Mouse (Mus musculus): ENCODE measurements at regions not wholly inside any gene's neighbourhood (a gene's known extent, or its start where the extent isn't known, plus 50 kb on each side); places are given as distances from the start of the nearest gene placed in this dataset.
A peak's percentile ranks its signal among the peaks of the same experiment; 100 is the strongest.

GRCm38 (mm10) chr14:31942266-31942960 lies 86.4 kb upstream of the Galnt15 start:
- no peak for DNase-seq (ENCODE audit: low read depth, low spot score)
- in situ Hi-C loops (cut with MboI; ENCODE audit: low sequenced_read_pairs in 2 of 2, unreplicated experiment in 2 of 2), result no loop called here
- H3K4me3 ChIP-seq (ENCODE audit: insufficient read depth in 1 of 2, low read depth in 1 of 2, low read length in 2 of 2, poor library complexity in 1 of 2, severe bottlenecking in 1 of 2), result no peak overlapping the region
- H3K27ac ChIP-seq (ENCODE audit: insufficient read depth, low read depth, low read length, poor library complexity, severe bottlenecking), result no peak overlapping the region
- no peaks in the 10 kb centered on the region for H3K36me3 ChIP-seq (ENCODE audit: control insufficient read depth, insufficient read depth, low read length, poor library complexity, severe bottlenecking)
- peaks cover 0 to 4% of the 10 kb centered on the region in 2 experiments; a peak in 1 of 4 replicates for H3K4me1 ChIP-seq (ENCODE audit: control insufficient read depth in 2 of 2, insufficient read depth in 2 of 2, low read length in 2 of 2, poor library complexity in 1 of 2)
- TF ChIP-seq CHD2 (IDR thresholded peaks at IDR 0.05; ENCODE audit: low read depth, low read length) (no peak), ZNF384 (IDR thresholded peaks at IDR 0.05; ENCODE audit: low read depth, low read length) (no peak), ZC3H11A (IDR thresholded peaks at IDR 0.05; ENCODE audit: borderline replicate concordance, low read depth, low read length) (peak; percentile 55; the same call in 1 of the 2 replicates), HCFC1 (IDR thresholded peaks at IDR 0.05; ENCODE audit: borderline replicate concordance, insufficient read depth, low read length) (no peak), MAFK (IDR thresholded peaks at IDR 0.05; ENCODE audit: insufficient read depth, low read depth, low read length) (no peak)
- H3K9me3 ChIP-seq (ENCODE audit: control insufficient read depth, insufficient read depth, low read depth, low read length), result no peaks in the 10 kb centered on the region
- H3K9ac ChIP-seq (ENCODE audit: insufficient read depth, low read depth, low read length, poor library complexity, severe bottlenecking), result no peak overlapping the region

- H3K4me1 ChIP-seq (ENCODE audit: control insufficient read depth in 2 of 2, insufficient read depth in 2 of 2, low read length in 2 of 2, poor library complexity in 1 of 2), result peaks cover 0 to 4% of the 10 kb centered on the region in 2 experiments; a peak in 1 of 4 replicates
- H3K9me3 ChIP-seq (ENCODE audit: control insufficient read depth, insufficient read depth, low read depth, low read length), result no peaks in the 10 kb centered on the region
- in situ Hi-C loops (cut with MboI; ENCODE audit: low sequenced_read_pairs in 2 of 2, unreplicated experiment in 2 of 2), result no loop called here
- no peaks in the 10 kb centered on the region for H3K36me3 ChIP-seq (ENCODE audit: control insufficient read depth, insufficient read depth, low read length, poor library complexity, severe bottlenecking)
- no peak for DNase-seq (ENCODE audit: low read depth, low spot score)
- H3K4me3 ChIP-seq (ENCODE audit: insufficient read depth in 1 of 2, low read depth in 1 of 2, low read length in 2 of 2, poor library complexity in 1 of 2, severe bottlenecking in 1 of 2), result no peak overlapping the region
- no peak overlapping the region for H3K9ac ChIP-seq (ENCODE audit: insufficient read depth, low read depth, low read length, poor library complexity, severe bottlenecking)
- TF ChIP-seq CHD2 (IDR thresholded peaks at IDR 0.05; ENCODE audit: low read depth, low read length) (no peak), HCFC1 (IDR thresholded peaks at IDR 0.05; ENCODE audit: borderline replicate concordance, insufficient read depth, low read length) (no peak)
- no peak overlapping the region for H3K27ac ChIP-seq (ENCODE audit: insufficient read depth, low read depth, low read length, poor library complexity, severe bottlenecking)
Observed at GRCm38 (mm10) chr14:31944682-31945081, 84.1 kb upstream of the Galnt15 start.

GRCm38 (mm10) chr14:31945125-31945524 lies 83.7 kb upstream of the Galnt15 start:
- Histone ChIP-seq H3K9ac (ENCODE audit: insufficient read depth, low read depth, low read length, poor library complexity, severe bottlenecking) (no peak overlapping the region), H3K4me3 (ENCODE audit: insufficient read depth in 1 of 2, low read depth in 1 of 2, low read length in 2 of 2, poor library complexity in 1 of 2, severe bottlenecking in 1 of 2) (no peak overlapping the region), H3K27ac (ENCODE audit: insufficient read depth, low read depth, low read length, poor library complexity, severe bottlenecking) (no peak overlapping the region), H3K36me3 (ENCODE audit: control insufficient read depth, insufficient read depth, low read length, poor library complexity, severe bottlenecking) (no peaks in the 10 kb centered on the region), H3K4me1 (ENCODE audit: control insufficient read depth in 2 of 2, insufficient read depth in 2 of 2, low read length in 2 of 2, poor library complexity in 1 of 2) (peaks cover 0 to 4% of the 10 kb centered on the region in 2 experiments; a peak in 1 of 4 replicates), H3K9me3 (ENCODE audit: control insufficient read depth, insufficient read depth, low read depth, low read length) (no peaks in the 10 kb centered on the region)
- TF ChIP-seq ZC3H11A (IDR thresholded peaks at IDR 0.05; ENCODE audit: borderline replicate concordance, low read depth, low read length) (no peak), HCFC1 (IDR thresholded peaks at IDR 0.05; ENCODE audit: borderline replicate concordance, insufficient read depth, low read length) (no peak), CHD2 (IDR thresholded peaks at IDR 0.05; ENCODE audit: low read depth, low read length) (no peak), MAFK (IDR thresholded peaks at IDR 0.05; ENCODE audit: insufficient read depth, low read depth, low read length) (no peak), ZNF384 (IDR thresholded peaks at IDR 0.05; ENCODE audit: low read depth, low read length) (no peak)
- in situ Hi-C loops (cut with MboI; ENCODE audit: low sequenced_read_pairs in 2 of 2, unreplicated experiment in 2 of 2), result no loop called here
- DNase-seq (ENCODE audit: low read depth, low spot score), result no peak

GRCm38 (mm10) chr14:31946032-31946431 lies 82.8 kb upstream of the Galnt15 start:
- Histone ChIP-seq H3K4me1 (ENCODE audit: control insufficient read depth in 2 of 2, insufficient read depth in 2 of 2, low read length in 2 of 2, poor library complexity in 1 of 2) (peaks cover 0 to 4% of the 10 kb centered on the region in 2 experiments; a peak in 1 of 4 replicates), H3K4me3 (ENCODE audit: insufficient read depth in 1 of 2, low read depth in 1 of 2, low read length in 2 of 2, poor library complexity in 1 of 2, severe bottlenecking in 1 of 2) (no peak overlapping the region), H3K9ac (ENCODE audit: insufficient read depth, low read depth, low read length, poor library complexity, severe bottlenecking) (no peak overlapping the region), H3K9me3 (ENCODE audit: control insufficient read depth, insufficient read depth, low read depth, low read length) (no peaks in the 10 kb centered on the region), H3K27ac (ENCODE audit: insufficient read depth, low read depth, low read length, poor library complexity, severe bottlenecking) (no peak overlapping the region), H3K36me3 (ENCODE audit: control insufficient read depth, insufficient read depth, low read length, poor library complexity, severe bottlenecking) (no peaks in the 10 kb centered on the region)
- no peak for TF ChIP-seq ZC3H11A (IDR thresholded peaks at IDR 0.05; ENCODE audit: borderline replicate concordance, low read depth, low read length)
- TF ChIP-seq MAFK (IDR thresholded peaks at IDR 0.05; ENCODE audit: insufficient read depth, low read depth, low read length), result no peak
- no peak for TF ChIP-seq ZNF384 (IDR thresholded peaks at IDR 0.05; ENCODE audit: low read depth, low read length)
- in situ Hi-C loops (cut with MboI; ENCODE audit: low sequenced_read_pairs in 2 of 2, unreplicated experiment in 2 of 2), result no loop called here
- no peak for DNase-seq (ENCODE audit: low read depth, low spot score)

- DNase-seq (ENCODE audit: low read depth, low spot score), result no peak
- H3K4me3 ChIP-seq (ENCODE audit: insufficient read depth in 1 of 2, low read depth in 1 of 2, low read length in 2 of 2, poor library complexity in 1 of 2, severe bottlenecking in 1 of 2), result no peak overlapping the region
- TF ChIP-seq ZNF384 (IDR thresholded peaks at IDR 0.05; ENCODE audit: low read depth, low read length), result no peak
- TF ChIP-seq ZC3H11A (IDR thresholded peaks at IDR 0.05; ENCODE audit: borderline replicate concordance, low read depth, low read length), result no peak
- no peak for TF ChIP-seq HCFC1 (IDR thresholded peaks at IDR 0.05; ENCODE audit: borderline replicate concordance, insufficient read depth, low read length)
- no peak for TF ChIP-seq CHD2 (IDR thresholded peaks at IDR 0.05; ENCODE audit: low read depth, low read length)
- TF ChIP-seq MAFK (IDR thresholded peaks at IDR 0.05; ENCODE audit: insufficient read depth, low read depth, low read length), result no peak
- H3K4me1 ChIP-seq (ENCODE audit: control insufficient read depth in 2 of 2, insufficient read depth in 2 of 2, low read length in 2 of 2, poor library complexity in 1 of 2), result peaks cover 0 to 2% of the 10 kb centered on the region in 2 experiments; a peak in 1 of 4 replicates
- no peak overlapping the region for H3K9ac ChIP-seq (ENCODE audit: insufficient read depth, low read depth, low read length, poor library complexity, severe bottlenecking)
- H3K36me3 ChIP-seq (ENCODE audit: control insufficient read depth, insufficient read depth, low read length, poor library complexity, severe bottlenecking), result no peaks in the 10 kb centered on the region
- in situ Hi-C loops (cut with MboI; ENCODE audit: low sequenced_read_pairs in 2 of 2, unreplicated experiment in 2 of 2), result no loop called here
- H3K9me3 ChIP-seq (ENCODE audit: control insufficient read depth, insufficient read depth, low read depth, low read length), result no peaks in the 10 kb centered on the region
- no peak overlapping the region for H3K27ac ChIP-seq (ENCODE audit: insufficient read depth, low read depth, low read length, poor library complexity, severe bottlenecking)
Observed at GRCm38 (mm10) chr14:31947246-31947645, 81.5 kb upstream of the Galnt15 start.

All from ES-E14 (cell line).